Mouse (Mus musculus) CD4-positive, CD25-positive, alpha-beta regulatory T cell, adult 4 months (primary cell): ENCODE measurements around the gene Ganab. TPM values are rescaled to one million over a fixed set of nuclear protein-coding genes. Genes with fewer than 3 reads are reported as not detected.
"Not testable (repeated sequence)": the region's sequence is repeated elsewhere in the genome, so short reads cannot be mapped to it uniquely, and the experiment has no call there.

ENCODE experiments used
- ATAC-seq: one replicate; pipeline ENCODE4 v1.8.0; 2017
- polyA plus RNA-seq, 2 experiments: library from polyadenylated mRNA; unstranded; fragments of 100-300 nt; shearing (Covaris generic); gene quantifications; one replicate each; pipeline ENCODE4 v1.2.1; 2017

Gene Ganab
- polyA plus RNA-seq, 2 experiments from 2014 or later, result 50.2 to 83.9 TPM

DNA sequence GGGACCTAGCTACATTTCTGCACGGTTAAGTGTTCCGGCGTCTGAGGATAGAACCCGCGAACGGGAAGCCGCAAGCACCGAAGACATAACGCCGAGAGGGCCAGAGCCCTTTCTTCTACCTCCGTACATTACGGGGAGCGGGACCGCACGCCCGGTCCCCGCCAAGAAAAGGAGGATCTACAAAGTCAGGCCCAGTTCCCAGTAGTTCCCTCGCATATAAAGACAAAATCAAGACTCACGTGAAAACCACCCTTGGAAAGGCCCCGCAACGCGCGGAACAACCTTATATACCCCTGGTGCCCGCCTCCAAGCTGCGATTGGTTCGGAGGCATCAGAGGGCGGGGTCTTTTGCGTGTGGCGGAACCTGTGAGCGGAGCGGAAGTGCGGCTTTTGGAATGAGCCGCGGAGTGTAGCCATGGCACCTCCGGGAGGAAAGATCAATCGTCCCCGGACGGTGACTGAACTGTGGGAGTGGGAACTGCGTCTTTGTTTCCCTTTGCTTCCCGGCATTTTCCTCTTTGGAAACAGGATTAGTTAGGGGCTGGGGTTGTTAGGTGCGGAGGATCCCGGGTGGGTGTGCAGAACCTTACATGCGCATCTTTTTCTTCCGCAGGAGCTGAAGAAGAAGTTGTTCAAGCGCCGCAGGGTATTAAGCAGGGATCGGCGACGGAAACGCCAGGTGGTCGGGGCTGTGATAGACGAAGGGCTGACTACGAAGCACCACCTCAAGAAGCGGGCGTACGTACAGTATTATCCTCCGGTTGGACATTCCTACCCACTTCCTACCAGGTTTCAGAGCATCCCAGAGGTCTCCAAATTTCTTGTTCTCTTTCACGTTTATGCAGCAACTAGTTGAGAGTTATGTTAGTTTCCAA is 9.1 kb upstream of the Ganab start, which contains the start of the genes 1810009A15Rik and Gm49416:
1810009A15Rik (plus strand) TSS at position 343 of the 875 bp plus-strand sequence.
Gm49416 (plus strand) TSS at position 416 of the 875 bp plus-strand sequence.
- peak; percentile 95 for ATAC-seq

DNA sequence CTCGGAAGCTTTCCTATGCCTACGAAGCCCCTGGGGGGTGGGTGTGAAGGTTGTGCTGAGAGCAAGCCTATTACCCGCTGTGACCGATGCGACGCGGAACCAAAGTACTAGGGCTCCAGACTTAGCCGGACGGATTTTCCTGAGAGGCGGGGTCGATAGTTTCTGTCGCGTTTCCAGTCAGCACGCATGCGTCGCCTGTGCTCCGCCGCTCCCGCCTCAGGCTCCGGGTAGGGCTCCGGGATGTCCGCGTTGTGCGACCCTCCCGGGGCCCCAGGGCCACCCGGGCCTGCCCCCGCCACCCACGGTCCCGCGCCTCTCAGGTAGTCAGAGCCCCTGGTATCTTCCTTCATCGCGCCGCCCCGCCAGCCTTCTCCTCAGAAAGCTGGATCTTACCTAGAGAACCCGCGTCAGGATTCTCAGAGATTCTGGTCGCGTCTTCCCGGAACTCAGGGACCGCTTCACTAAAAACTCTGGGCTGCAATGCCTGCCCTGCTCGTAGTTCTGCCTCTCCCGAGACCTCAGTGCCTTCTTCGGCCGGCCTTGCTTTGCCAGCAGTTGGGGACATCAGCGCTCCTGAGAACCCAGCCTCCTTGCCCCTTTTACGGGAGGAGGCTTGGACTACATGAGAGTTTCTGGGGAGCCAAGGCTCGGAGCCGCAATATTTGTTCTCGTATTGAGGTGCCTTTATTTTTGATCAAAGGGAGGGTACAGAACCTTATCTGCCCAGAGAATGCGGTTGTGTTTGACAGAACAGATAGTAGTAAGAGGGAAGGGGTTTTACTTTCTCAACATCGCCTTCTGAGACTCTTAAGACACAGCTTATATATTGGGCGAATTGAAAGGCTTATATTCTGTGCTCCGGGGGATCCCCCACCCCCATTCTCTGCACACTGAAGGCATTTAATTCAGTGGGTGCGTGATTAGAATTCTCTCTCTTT is 4.8 kb upstream of the Ganab start, which contains the start of gene Ints5:
Ints5 (plus strand) TSS at position 177 of the 938 bp plus-strand sequence.
- peak; percentile 38 for ATAC-seq

DNA sequence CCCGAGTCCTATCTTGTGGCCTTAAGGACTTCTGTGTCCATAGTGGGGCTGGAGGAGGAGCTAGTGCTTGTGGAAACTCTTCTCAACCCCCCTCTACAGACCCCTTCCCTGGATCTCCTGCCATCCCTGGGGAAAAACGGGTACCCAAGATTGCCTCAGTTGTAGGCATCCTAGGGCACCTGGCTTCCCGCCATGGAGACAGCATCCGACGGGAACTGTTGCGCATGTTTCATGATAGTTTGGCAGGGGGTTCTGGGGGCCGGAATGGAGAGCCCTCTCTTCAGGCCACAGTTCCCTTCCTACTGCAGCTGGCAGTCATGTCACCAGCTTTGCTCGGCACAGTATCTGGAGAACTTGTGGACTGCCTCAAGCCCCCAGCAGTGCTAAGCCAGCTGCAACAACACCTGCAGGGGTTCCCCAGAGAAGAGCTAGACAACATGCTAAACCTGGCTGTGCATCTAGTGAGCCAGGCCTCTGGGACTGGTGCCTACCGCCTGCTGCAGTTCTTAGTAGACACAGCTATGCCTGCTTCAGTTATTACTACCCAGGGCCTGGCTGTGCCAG is 2.4 kb upstream of the Ganab start:
- ATAC-seq, result no peak

DNA sequence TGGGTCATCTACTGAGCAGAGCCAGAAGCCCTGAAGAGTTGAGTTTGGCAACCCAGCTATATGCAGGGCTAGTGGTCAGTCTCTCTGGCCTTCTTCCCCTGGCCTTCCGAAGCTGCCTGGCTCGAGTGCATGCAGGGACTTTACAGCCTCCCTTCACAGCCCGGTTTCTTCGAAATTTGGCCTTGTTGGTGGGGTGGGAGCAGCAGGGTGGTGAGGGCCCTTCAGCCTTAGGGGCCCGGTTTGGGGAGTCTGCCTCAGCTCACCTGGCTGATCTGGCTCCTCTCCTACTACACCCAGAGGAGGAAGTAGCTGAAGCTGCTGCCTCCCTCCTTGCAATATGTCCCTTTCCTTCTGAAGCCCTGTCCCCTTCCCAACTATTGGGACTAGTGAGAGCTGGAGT is 1.6 kb upstream of the Ganab start:
- not testable (repeated sequence) for ATAC-seq

DNA sequence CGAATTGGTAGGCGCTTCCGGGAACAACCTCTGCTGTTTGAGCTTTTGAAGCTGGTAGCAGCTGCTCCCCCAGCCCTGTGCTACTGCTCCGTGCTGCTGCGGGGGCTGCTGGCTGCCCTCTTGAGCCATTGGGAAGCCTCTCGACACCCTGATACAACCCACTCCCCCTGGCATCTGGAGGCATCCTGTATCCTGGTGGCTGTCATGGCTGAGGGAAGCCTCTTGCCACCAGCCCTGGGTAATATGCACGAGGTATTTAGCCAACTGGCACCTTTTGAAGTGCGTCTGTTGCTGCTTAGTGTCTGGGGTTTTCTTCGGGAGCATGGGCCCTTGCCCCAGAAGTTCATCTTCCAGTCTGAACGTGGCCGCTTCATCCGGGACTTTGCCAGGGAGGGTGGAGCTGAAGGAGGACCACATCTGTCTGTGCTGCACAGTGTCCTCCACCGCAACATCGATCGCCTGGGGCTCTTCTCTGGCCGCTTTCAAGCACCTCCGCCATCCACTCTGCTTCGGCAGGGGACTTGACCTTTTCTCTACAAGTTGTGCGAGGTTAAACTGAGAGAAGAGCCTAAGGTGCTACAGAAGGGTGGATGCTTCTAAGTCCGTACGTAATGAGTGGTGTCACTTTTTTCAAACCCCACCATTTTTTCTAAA is 533 bp upstream of the Ganab start:
- ATAC-seq, result not testable (repeated sequence)

DNA sequence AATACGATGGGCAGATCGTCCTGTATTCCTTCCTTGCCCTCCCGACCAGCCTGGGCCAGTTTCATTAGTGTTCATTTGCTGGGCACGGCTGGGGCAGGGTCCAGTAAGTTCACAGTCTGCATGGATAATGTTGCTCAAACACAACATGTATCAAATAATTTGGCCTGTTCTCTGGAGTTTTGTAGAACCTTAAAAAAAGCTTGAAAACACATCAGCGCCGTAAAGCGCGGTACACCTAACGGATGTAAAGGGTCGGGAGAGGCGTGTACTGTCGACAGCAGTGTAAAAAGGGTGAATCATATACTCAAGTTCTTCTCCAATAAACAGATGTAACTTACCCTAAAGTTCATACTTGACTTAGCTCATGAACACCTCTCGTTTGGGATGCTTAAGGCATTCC is 705 bp downstream of the Ganab start:
- peak; percentile 19 for ATAC-seq

DNA sequence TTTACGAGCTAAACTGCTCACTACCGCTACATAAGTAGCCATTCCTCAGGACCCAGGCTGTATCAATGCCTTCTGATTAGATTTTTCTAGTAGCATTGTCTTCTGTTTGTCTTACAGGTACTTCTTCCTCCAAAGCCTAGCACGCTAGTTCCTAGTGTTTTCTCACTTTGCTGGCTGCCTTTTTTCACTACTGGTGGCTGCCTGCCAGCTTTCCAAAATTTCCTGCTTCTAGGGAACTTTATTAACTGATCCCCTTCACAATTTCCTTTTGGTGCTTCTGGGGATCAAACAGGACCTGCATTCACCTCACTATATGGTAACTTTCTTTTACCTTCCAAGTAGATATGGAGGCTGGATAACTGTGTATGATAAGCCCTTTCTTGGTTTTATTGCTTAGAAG is 1.2 kb downstream of the Ganab start:
- no peak for ATAC-seq

DNA sequence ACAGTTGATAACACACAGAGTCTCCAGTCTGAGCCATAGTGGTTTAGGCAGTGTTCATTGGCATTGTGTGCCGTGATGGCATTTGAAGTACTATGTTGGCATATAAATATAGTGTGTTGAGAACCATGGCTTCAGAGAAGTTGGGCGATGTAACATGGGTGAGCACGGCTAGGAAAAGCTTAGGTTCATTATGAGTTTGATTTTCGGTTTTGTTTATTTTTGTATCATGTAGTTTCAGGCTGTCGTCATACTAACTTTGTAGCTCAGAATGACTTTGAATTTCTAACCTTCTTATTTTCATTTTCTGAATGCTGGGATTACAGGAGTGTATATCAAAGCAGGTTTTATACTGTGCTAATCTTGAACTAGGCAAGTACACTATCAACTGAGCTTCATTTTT is 5.5 kb downstream of the Ganab start:
- ATAC-seq, result no peak

DNA sequence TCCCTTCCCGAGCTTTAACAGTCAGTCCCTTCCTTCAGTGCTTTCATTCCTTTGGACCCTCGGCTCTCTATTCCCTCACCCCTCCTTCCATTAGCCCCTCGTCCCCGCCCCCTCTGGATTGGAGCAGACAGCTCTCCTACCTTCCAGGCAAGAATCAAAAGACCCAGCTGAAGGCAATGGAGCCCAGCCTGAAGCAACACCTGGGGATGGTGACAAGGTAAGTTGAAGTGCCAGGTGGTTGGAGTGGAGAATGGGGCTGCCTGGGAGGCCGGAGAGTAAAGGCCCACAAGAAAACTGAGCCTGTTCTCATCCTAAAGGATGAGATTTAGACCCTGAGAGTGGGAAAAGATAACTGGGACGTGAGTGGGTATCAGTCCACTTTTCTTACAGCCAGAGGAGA is 10.7 kb downstream of the Ganab start:
- no peak for ATAC-seq

DNA sequence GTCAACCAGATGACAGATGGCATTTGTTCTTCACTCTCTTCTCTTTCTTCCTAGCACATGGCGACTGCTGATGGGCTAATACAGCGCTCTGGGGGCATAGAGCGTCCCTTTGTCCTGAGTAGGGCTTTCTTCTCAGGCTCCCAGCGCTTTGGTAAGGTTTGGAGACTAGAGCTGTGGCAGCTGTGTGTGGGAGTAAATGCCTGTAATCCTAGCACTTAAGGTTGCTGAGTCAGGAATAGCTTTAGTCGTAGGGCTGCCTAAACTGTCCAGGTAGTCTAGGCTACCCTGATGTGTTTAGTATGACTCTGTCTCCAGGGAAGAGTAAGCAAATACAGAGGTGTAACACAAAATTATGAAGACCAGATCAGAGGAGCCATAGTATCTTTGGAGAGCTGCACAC is 13.9 kb downstream of the Ganab start:
- no peak for ATAC-seq

DNA sequence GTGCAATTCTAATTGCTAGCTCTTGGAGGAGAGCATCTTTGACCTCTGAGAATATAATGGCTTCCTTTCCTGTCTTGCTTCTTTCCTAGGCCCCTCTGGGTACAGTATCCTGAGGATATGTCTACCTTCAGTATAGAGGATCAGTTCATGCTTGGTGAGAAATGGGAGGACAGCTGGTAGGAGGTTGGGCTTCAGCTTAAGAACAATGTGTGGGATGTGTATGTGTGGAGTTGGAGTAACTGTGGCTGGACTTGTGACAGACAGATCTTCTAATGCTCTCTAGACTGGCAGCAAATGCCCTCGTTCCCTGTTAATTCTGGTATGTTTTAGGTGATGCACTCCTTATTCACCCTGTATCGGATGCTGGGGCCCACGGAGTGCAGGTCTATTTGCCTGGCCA is 16.3 kb downstream of the Ganab start:
- no peak for ATAC-seq

DNA sequence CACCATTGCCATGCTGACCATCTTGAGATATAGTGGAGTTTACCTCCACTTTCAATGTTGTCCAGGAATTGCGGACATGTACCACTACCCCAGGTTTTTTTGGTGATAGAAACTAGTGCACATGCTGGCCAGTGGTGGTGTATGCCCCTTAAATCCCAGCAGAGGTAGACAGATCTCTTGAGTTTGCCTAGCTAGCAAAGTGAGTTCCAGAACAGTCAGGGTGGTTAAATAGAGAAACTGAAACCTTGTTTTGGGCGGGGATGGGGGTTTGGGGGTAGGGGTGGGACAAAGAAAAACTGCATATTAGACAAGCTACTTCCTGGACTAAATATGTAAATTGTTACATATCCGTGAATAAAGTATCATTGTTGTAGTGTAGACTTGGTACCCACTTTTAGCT is 21.1 kb downstream of the Ganab start:
- peak; percentile 38 for ATAC-seq

DNA sequence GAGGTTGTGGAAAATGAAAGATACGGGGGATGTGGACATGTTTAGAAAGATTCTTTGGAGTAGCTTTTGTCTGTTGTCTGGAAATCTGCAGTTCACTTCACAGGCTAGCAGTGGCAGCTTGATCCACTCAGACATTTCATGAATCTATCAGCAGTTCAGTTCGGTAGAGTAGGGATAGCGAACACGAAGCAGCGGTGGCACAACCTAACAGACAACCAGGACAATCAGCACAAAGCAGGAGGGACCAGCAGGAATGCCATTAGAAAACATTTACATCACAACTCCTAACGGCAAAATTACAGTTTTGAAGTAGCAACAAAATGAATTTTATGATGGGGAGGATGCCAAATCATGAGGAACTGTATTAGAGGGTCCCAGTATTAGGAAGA is 21.8 kb downstream of the Ganab start:
- ATAC-seq, result no peak

DNA sequence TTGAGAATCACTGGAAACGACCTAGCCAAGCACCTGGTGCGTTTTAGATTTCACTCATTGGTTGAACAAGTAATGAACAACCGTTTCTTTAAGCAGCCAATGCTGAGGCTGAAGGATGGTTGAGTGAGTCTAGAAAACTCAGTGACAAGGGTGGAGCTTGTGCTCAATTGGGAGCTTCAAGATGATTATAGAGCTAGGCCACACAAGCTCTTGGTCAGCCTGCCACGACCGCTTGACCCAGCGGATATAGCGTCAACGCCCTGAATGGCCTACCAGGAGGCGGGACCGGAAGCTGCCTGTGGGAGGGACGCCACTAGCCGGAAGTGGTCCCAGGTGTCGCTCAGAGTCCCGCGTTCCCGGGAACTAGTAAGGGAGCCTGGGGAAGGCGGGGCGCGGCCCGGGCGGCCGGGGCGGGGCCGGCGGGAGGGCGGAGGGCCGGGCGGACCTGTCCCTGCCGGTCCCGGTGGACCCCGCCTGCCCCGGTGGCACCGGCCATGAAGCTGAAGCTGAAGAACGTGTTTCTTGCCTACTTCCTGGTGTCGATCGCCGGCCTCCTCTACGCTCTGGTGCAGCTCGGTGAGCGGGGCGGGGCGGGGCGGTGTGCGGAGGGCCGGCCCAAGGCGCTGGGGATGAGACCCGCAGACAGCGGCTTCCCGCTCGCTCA is 22.3 kb downstream of the Ganab start, which contains the start of gene B3gat3:
B3gat3 (plus strand) TSS at position 302 of the 664 bp plus-strand sequence.
- peak; percentile 61 for ATAC-seq

DNA sequence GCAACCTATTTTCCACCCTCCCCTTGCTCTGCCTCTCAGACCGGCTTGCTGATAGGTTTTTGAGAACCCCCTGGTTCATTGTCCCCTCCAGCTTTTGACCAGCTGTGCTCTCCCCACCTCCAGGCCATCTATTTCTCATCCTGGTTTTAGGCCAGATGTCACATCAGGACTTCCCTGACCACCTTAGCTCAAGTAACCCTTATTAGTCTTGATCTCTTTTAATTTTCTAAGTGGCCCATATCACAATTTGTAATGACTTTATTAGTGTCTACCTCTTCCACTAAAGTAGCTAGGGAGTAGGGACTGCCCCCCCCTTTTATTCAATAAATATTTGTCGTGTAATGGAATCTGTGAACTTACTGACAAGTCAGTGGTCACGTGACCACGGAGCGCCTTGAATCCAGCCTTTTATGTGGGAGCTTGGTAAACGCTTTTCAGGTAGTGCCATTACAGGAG is 23.0 kb downstream of the Ganab start:
- peak; percentile 35 for ATAC-seq

DNA sequence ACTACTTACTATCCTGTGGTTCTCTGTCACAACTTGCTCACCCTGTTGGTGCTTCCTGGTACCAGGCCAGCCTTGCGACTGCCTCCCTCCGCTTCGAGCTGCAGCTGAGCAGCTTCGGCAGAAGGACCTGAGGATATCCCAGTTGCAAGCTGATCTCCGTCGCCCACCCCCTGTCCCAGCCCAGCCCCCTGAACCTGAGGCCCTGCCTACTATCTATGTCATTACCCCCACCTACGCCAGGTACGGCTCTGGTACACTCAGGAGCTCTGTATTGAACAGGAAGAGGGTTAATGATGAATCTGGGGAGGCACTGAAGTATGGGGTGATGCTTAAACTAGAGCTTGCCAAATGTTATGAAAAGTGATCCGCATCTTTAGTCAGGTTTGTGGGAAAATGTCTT is 23.9 kb downstream of the Ganab start:
- ATAC-seq, result no peak

DNA sequence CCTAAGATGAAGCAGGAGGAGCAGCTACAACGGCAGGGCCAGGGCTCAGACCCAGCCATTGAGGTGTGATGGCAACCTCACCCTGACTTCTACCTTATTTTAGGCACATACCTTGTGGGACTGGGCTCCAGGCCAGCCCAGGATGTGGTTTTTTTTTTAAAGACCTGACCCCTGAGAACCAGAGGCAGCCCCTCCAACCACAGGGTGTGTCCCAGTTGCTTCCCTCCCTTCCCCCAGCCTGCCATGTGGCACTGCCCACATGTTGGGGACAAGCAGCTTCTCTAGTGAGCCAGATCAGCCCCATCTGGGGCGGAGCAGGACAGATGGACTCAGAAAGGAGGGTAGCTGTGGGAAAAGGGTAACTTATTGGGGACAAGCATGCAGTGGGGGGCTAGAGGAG is 28.9 kb downstream of the Ganab start:
- peak; percentile 35 for ATAC-seq

DNA sequence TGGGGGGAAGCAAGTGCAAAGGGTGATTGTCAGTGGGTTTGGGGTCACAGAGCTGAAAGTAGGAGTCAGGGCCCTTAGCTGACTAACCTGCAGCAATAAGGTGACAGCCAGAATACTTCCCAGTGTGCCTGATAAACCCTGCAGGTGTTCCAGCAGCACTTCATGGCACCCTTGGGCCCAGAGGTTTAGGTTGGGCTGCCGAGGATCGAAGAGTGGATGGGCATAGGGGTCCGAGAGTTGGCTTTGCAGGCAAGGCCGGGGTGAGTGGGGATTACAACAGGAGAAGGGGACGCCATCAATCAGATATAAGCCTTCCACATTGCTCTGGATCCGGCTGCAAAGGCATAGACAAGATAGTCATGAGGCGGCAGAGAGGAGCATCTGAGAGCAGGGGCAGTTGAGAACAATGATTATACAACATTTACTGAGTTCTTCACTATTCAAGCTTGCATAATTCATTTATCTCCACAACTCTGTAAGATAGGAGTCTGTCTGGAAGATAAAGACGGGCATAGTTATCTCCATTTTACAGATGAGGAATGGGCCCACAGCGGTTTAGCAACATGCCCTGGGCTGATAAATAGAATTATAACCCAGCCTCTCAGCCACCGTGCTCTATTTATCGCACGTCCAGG is 30.1 kb downstream of the Ganab start:
- no peak for ATAC-seq

DNA sequence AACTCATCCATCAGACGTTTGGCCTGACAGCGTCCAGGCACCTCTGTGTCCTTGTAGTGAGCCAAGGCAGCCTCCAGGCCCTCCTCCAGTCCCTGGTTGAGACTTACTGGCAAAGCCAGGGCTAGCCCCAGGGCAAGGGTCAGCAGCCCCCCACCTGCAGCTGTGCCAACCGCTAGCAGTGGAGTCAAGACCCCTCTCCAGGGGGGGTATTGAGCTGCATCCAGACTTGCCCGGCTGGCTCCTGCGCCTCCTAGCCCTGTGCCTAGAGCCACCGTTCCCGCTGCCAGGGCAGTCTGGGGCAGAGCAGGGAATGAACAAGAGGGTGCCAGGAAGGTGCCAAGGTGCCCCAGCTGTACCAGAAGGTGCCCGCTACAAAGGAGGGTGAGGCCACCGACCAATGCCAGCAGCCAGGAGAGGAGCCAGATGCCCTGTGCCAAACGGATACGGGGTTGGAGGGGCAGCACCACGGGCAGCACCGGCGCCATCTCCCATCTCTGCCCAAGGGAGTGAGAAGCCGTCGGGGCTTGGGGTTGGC is 30.9 kb downstream of the Ganab start:
- ATAC-seq, result no peak

DNA sequence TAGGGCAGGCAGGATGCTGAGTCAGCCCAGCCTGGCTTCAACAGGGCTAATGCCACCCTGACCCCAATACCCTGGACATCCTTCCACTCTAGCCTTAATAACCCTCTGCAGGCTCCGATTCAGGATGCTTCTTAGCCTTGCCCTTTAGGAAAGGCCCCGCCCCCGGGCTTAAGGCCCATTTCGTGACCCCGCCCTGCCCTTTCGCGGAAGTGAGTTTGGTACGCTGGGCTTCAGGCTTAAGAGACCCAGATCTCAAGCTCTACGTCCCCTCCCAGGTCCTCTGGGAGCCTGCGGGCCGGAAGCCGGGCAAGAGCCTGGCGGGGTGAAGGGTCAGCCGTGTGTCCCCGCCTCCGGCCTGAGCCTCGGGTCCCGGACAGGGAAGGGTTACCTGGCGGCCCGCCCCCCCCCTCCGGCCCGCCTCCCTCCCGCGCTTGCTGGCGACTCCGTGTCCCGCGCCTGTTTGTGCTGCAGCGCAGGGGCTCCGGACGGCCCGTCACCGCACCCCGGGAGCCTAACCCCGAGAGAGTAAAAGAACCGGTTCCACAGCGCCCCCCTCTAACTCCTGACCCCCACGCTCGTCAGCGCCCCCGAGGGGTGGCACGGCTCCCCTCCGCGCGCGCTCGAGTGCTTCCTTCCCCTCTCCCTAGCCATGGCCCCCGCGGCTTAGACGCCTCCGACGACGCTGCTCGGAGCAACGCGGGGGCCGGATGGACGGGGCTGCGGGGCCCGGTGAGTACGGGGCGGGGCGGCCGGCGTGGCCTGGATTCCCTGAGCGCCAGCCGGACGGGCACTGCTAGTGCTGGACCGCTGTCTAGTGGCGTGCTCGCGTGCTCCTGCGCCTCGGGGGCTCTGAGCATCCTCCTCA is 31.6 kb downstream of the Ganab start, which contains the start of the genes Rom1 and Eml3:
Rom1 (minus strand) TSS at position 133 of the 865 bp plus-strand sequence.
Eml3 (plus strand) TSS at position 329 of the 865 bp plus-strand sequence.
- peak; percentile 70 for ATAC-seq
